Mouse (Mus musculus): ENCODE data around the gene Ugt8a. TPM values are rescaled to one million over a fixed set of nuclear protein-coding genes. Genes with fewer than 3 reads are reported as not detected.
A peak's percentile ranks its signal among the peaks of the same experiment; 100 is the strongest.

Ugt8a gene
- polyA plus RNA-seq (2016; fragmentation: Nextera tagmentation; extraction: Ambion mirVana), result 2.3 and 3.0 TPM in 2 replicates

- peaks cover 16% of the 10 kb centered on the region for H3K4me1 ChIP-seq (replicated peaks)
- WGBS, result under 1% methylated on average over 79 of the region's 85 CpGs
Measured at GRCm38 (mm10) chr3:125938092-125938755, at the start of gene Ugt8a. Gene Ugt8a, minus strand, starts transcription at chr3:125938619.

GRCm38 (mm10) chr3:125986639-125987038 is 48.2 kb upstream of the Ugt8a start:
- Histone ChIP-seq H3K9me3 (no peaks in the 10 kb centered on the region), H3K36me3 (no peaks in the 10 kb centered on the region), H3K4me3 (no peak overlapping the region), H3K4me1 (replicated peaks) (no peaks in the 10 kb centered on the region), H3K27me3 (ENCODE audit: insufficient read depth, poor library complexity, severe bottlenecking) (no peaks in the 10 kb centered on the region), H3K27ac (no peak overlapping the region)
- DNase-seq (ENCODE audit: low spot score), result no peak

More at GRCm38 (mm10) chr3:125938092-125938755, at the start of gene Ugt8a:
- peaks cover 47% of the 10 kb centered on the region for H3K27me3 ChIP-seq (ENCODE audit: insufficient read depth, poor library complexity, severe bottlenecking)
- no peaks in the 10 kb centered on the region for H3K9me3 ChIP-seq
- peak within 1 kb of the TSS; percentile 81 for H3K27ac ChIP-seq
- DNase-seq (ENCODE audit: low spot score), result peak; percentile 60
- no peaks in the 10 kb centered on the region for H3K36me3 ChIP-seq
- peak within 1 kb of the TSS; percentile 75 for H3K4me3 ChIP-seq

- Histone ChIP-seq H3K4me3 (no peak overlapping the region), H3K27me3 (ENCODE audit: insufficient read depth, poor library complexity, severe bottlenecking) (no peaks in the 10 kb centered on the region), H3K27ac (no peak overlapping the region), H3K4me1 (replicated peaks) (no peaks in the 10 kb centered on the region), H3K9me3 (no peaks in the 10 kb centered on the region), H3K36me3 (no peaks in the 10 kb centered on the region)
- DNase-seq (ENCODE audit: low spot score), result no peak
- 82% methylated on average over 2 of the region's 2 CpGs for WGBS
Measured at GRCm38 (mm10) chr3:125983707-125984420, 45.4 kb upstream of the Ugt8a start.

GRCm38 (mm10) chr3:125979475-125979874 is 41.1 kb upstream of the Ugt8a start:
- no peak for DNase-seq (ENCODE audit: low spot score)
- Histone ChIP-seq H3K27ac (no peak overlapping the region), H3K36me3 (no peaks in the 10 kb centered on the region), H3K27me3 (ENCODE audit: insufficient read depth, poor library complexity, severe bottlenecking) (no peaks in the 10 kb centered on the region), H3K4me3 (no peak overlapping the region), H3K9me3 (no peaks in the 10 kb centered on the region), H3K4me1 (replicated peaks) (no peaks in the 10 kb centered on the region)
- WGBS, result 88% methylated on average over 3 of the region's 3 CpGs

GRCm38 (mm10) chr3:125975899-125976298 is 37.5 kb upstream of the Ugt8a start:
- Histone ChIP-seq H3K27me3 (ENCODE audit: insufficient read depth, poor library complexity, severe bottlenecking) (no peaks in the 10 kb centered on the region), H3K36me3 (no peaks in the 10 kb centered on the region), H3K4me3 (no peak overlapping the region), H3K4me1 (replicated peaks) (no peaks in the 10 kb centered on the region), H3K9me3 (no peaks in the 10 kb centered on the region), H3K27ac (no peak overlapping the region)
- WGBS, result 82% methylated on average over 4 of the region's 4 CpGs
- no peak for DNase-seq (ENCODE audit: low spot score)

- Histone ChIP-seq H3K27ac (no peak overlapping the region), H3K9me3 (no peaks in the 10 kb centered on the region), H3K36me3 (no peaks in the 10 kb centered on the region), H3K27me3 (ENCODE audit: insufficient read depth, poor library complexity, severe bottlenecking) (no peaks in the 10 kb centered on the region), H3K4me1 (replicated peaks) (no peaks in the 10 kb centered on the region), H3K4me3 (no peak overlapping the region)
- DNase-seq (ENCODE audit: low spot score), result no peak
- 68% methylated on average over 4 of the region's 4 CpGs for WGBS
Measured at GRCm38 (mm10) chr3:125969458-125969857, 31.0 kb upstream of the Ugt8a start.

- Histone ChIP-seq H3K27me3 (ENCODE audit: insufficient read depth, poor library complexity, severe bottlenecking) (no peaks in the 10 kb centered on the region), H3K27ac (no peak overlapping the region), H3K9me3 (no peaks in the 10 kb centered on the region), H3K36me3 (no peaks in the 10 kb centered on the region), H3K4me3 (no peak overlapping the region), H3K4me1 (replicated peaks) (0 out of 2 replicates have a peak, but pooled peaks cover 4% of the 10 kb centered on the region)
- 67% methylated on average over 3 of the region's 3 CpGs for WGBS
- no peak for DNase-seq (ENCODE audit: low spot score)
Measured at GRCm38 (mm10) chr3:125956196-125956885, 17.9 kb upstream of the Ugt8a start.

GRCm38 (mm10) chr3:125954881-125955280 is 16.5 kb upstream of the Ugt8a start:
- no peaks in the 10 kb centered on the region for H3K36me3 ChIP-seq
- H3K27ac ChIP-seq, result no peak overlapping the region
- H3K4me3 ChIP-seq, result no peak overlapping the region
- WGBS, result 83% methylated on average over 1 of the region's 1 CpGs
- H3K4me1 ChIP-seq (replicated peaks), result 0 out of 2 replicates have a peak, but pooled peaks cover 4% of the 10 kb centered on the region
- H3K9me3 ChIP-seq, result no peaks in the 10 kb centered on the region
- H3K27me3 ChIP-seq (ENCODE audit: insufficient read depth, poor library complexity, severe bottlenecking), result no peaks in the 10 kb centered on the region
- no peak for DNase-seq (ENCODE audit: low spot score)

- no peak overlapping the region for H3K27ac ChIP-seq
- H3K4me3 ChIP-seq, result no peak overlapping the region
- 82% methylated on average over 3 of the region's 3 CpGs for WGBS
- H3K4me1 ChIP-seq (replicated peaks), result peaks cover 16% of the 10 kb centered on the region
- H3K36me3 ChIP-seq, result no peaks in the 10 kb centered on the region
- no peaks in the 10 kb centered on the region for H3K9me3 ChIP-seq
- DNase-seq (ENCODE audit: low spot score), result no peak
- H3K27me3 ChIP-seq (ENCODE audit: insufficient read depth, poor library complexity, severe bottlenecking), result peaks cover 44% of the 10 kb centered on the region
Measured at GRCm38 (mm10) chr3:125940811-125941210, 2.4 kb upstream of the Ugt8a start.

GRCm38 (mm10) chr3:125938756-125939109 is 314 bp upstream of the Ugt8a start:
- WGBS, result under 1% methylated on average over 36 of the region's 37 CpGs
- DNase-seq (ENCODE audit: low spot score), result peak; percentile 66
- Histone ChIP-seq H3K4me1 (replicated peaks) (peaks cover 16% of the 10 kb centered on the region), H3K36me3 (no peaks in the 10 kb centered on the region), H3K4me3 (peak overlapping the region; percentile 75), H3K9me3 (no peaks in the 10 kb centered on the region), H3K27ac (peak overlapping the region; percentile 81), H3K27me3 (ENCODE audit: insufficient read depth, poor library complexity, severe bottlenecking) (peaks cover 47% of the 10 kb centered on the region)

GRCm38 (mm10) chr3:125937536-125938091 is 805 bp downstream of the Ugt8a start:
- no peaks in the 10 kb centered on the region for H3K36me3 ChIP-seq
- H3K4me1 ChIP-seq (replicated peaks), result peaks cover 16% of the 10 kb centered on the region
- no peak for DNase-seq (ENCODE audit: low spot score)
- no peaks in the 10 kb centered on the region for H3K9me3 ChIP-seq
- under 1% methylated on average over 43 of the region's 43 CpGs for WGBS
- H3K27me3 ChIP-seq (ENCODE audit: insufficient read depth, poor library complexity, severe bottlenecking), result peaks cover 47% of the 10 kb centered on the region
- peak overlapping the region; percentile 81 for H3K27ac ChIP-seq
- H3K4me3 ChIP-seq, result peak overlapping the region; percentile 75

GRCm38 (mm10) chr3:125935796-125936195 is 2.6 kb downstream of the Ugt8a start:
- peaks cover 47% of the 10 kb centered on the region for H3K27me3 ChIP-seq (ENCODE audit: insufficient read depth, poor library complexity, severe bottlenecking)
- no peaks in the 10 kb centered on the region for H3K36me3 ChIP-seq
- H3K4me1 ChIP-seq (replicated peaks), result peaks cover 16% of the 10 kb centered on the region
- no peak overlapping the region for H3K4me3 ChIP-seq
- DNase-seq (ENCODE audit: low spot score), result no peak
- no peak overlapping the region for H3K27ac ChIP-seq
- no peaks in the 10 kb centered on the region for H3K9me3 ChIP-seq
